Mouse (Mus musculus): ENCODE data around the gene Cd274. TPM values are rescaled to one million over a fixed set of nuclear protein-coding genes. Genes with fewer than 3 reads are reported as not detected.

Gene Cd274
- 1.2 and 2.0 TPM in 2 replicates for total RNA-seq (2014; rRNA removed)
- 0.42 and 0.79 TPM in 2 replicates for polyA plus RNA-seq (2015; fragmentation: Nextera tagmentation; extraction: Ambion mirVana)

GRCm38 (mm10) chr19:29366969-29367622, at the start of gene Cd274, which contains the start of gene Plgrkt:
TSS of gene Cd274 (plus strand) at chr19:29367455.
TSS of gene Plgrkt (minus strand) at chr19:29367390.
- H3K9ac ChIP-seq, result peak within 1 kb of the TSS; percentile 46
- H3K9me3 ChIP-seq (ENCODE audit: low read length), result no peaks in the 10 kb centered on the region
- peak within 1 kb of the TSS; percentile 46 for H3K4me3 ChIP-seq (ENCODE audit: low read depth, low read length)
- no peaks in the 10 kb centered on the region for H3K36me3 ChIP-seq (ENCODE audit: insufficient read depth)
- TF ChIP-seq CTCF (IDR thresholded peaks at IDR 0.05; ENCODE audit: low read depth), result no peak
- peak within 1 kb of the TSS; percentile 80 for H3K4me2 ChIP-seq (ENCODE audit: low read depth)
- ATAC-seq (peak; percentile 49; the same call in 1 of the 2 replicates), DNase-seq (peak; percentile 41)
- peaks cover 12% of the 10 kb centered on the region; the same call in 1 of the 2 replicates for H3K4me1 ChIP-seq (ENCODE audit: insufficient read depth)
- 3% methylated on average over 26 of the region's 26 CpGs for WGBS
- H3K27ac ChIP-seq (ENCODE audit: low read depth, low read length), result no peak within 1 kb of the TSS
- H3K27me3 ChIP-seq (ENCODE audit: insufficient read depth, low read length), result no peaks in the 10 kb centered on the region

- no peak overlapping the region for H3K4me2 ChIP-seq (ENCODE audit: low read depth)
- no peaks in the 10 kb centered on the region for H3K9me3 ChIP-seq (ENCODE audit: low read length)
- H3K27me3 ChIP-seq (ENCODE audit: insufficient read depth, low read length), result no peaks in the 10 kb centered on the region
- no peaks in the 10 kb centered on the region for H3K36me3 ChIP-seq (ENCODE audit: insufficient read depth)
- 80% methylated on average over 8 of the region's 8 CpGs for WGBS
- H3K4me3 ChIP-seq (ENCODE audit: low read depth, low read length), result no peak overlapping the region
- no peaks in the 10 kb centered on the region for H3K4me1 ChIP-seq (ENCODE audit: insufficient read depth)
- no peak overlapping the region for H3K9ac ChIP-seq
- H3K27ac ChIP-seq (ENCODE audit: low read depth, low read length), result no peak overlapping the region
- DNase-seq, result no peak
- no peak for TF ChIP-seq CTCF (IDR thresholded peaks at IDR 0.05; ENCODE audit: low read depth)
- no peak for ATAC-seq
Observed at GRCm38 (mm10) chr19:29323416-29324049, 43.7 kb upstream of the Cd274 start.

GRCm38 (mm10) chr19:29325053-29325851, 42.0 kb upstream of the Cd274 start, which contains the start of gene Insl6:
TSS of gene Insl6 (minus strand) at chr19:29325356.
- Histone ChIP-seq H3K4me1 (ENCODE audit: insufficient read depth) (no peaks in the 10 kb centered on the region), H3K27ac (ENCODE audit: low read depth, low read length) (no peak within 1 kb of the TSS), H3K27me3 (ENCODE audit: insufficient read depth, low read length) (no peaks in the 10 kb centered on the region), H3K9me3 (ENCODE audit: low read length) (no peaks in the 10 kb centered on the region), H3K4me3 (ENCODE audit: low read depth, low read length) (peak within 1 kb of the TSS; percentile 29), H3K4me2 (ENCODE audit: low read depth) (peak within 1 kb of the TSS; percentile 59), H3K9ac (no peak within 1 kb of the TSS), H3K36me3 (ENCODE audit: insufficient read depth) (no peaks in the 10 kb centered on the region)
- DNase-seq (no peak), ATAC-seq (peak; percentile 69; the same call in 1 of the 2 replicates)
- no peak for TF ChIP-seq CTCF (IDR thresholded peaks at IDR 0.05; ENCODE audit: low read depth)
- 6% methylated on average over 26 of the region's 31 CpGs for WGBS

GRCm38 (mm10) chr19:29325852-29326180, 41.4 kb upstream of the Cd274 start:
- ATAC-seq (no peak), DNase-seq (no peak)
- Histone ChIP-seq H3K4me3 (ENCODE audit: low read depth, low read length) (no peak overlapping the region), H3K4me1 (ENCODE audit: insufficient read depth) (no peaks in the 10 kb centered on the region), H3K27me3 (ENCODE audit: insufficient read depth, low read length) (no peaks in the 10 kb centered on the region), H3K27ac (ENCODE audit: low read depth, low read length) (no peak overlapping the region), H3K9me3 (ENCODE audit: low read length) (no peaks in the 10 kb centered on the region), H3K4me2 (ENCODE audit: low read depth) (no peak overlapping the region; the same call in 1 of the 2 replicates), H3K9ac (no peak overlapping the region), H3K36me3 (ENCODE audit: insufficient read depth) (no peaks in the 10 kb centered on the region)
- 73% methylated on average over 9 of the region's 9 CpGs for WGBS
- no peak for TF ChIP-seq CTCF (IDR thresholded peaks at IDR 0.05; ENCODE audit: low read depth)

GRCm38 (mm10) chr19:29326396-29326795, 40.9 kb upstream of the Cd274 start:
- Histone ChIP-seq H3K27me3 (ENCODE audit: insufficient read depth, low read length) (no peaks in the 10 kb centered on the region), H3K27ac (ENCODE audit: low read depth, low read length) (no peak overlapping the region), H3K4me1 (ENCODE audit: insufficient read depth) (no peaks in the 10 kb centered on the region), H3K9me3 (ENCODE audit: low read length) (no peaks in the 10 kb centered on the region), H3K36me3 (ENCODE audit: insufficient read depth) (no peaks in the 10 kb centered on the region), H3K4me2 (ENCODE audit: low read depth) (no peak overlapping the region), H3K9ac (no peak overlapping the region), H3K4me3 (ENCODE audit: low read depth, low read length) (no peak overlapping the region)
- DNase-seq (no peak), ATAC-seq (no peak)
- 68% methylated on average over 4 of the region's 4 CpGs for WGBS
- TF ChIP-seq CTCF (IDR thresholded peaks at IDR 0.05; ENCODE audit: low read depth), result no peak

GRCm38 (mm10) chr19:29326822-29327552, 40.3 kb upstream of the Cd274 start:
- DNase-seq, result no peak
- Histone ChIP-seq H3K9ac (no peak overlapping the region), H3K4me1 (ENCODE audit: insufficient read depth) (no peaks in the 10 kb centered on the region), H3K36me3 (ENCODE audit: insufficient read depth) (no peaks in the 10 kb centered on the region), H3K27ac (ENCODE audit: low read depth, low read length) (no peak overlapping the region), H3K27me3 (ENCODE audit: insufficient read depth, low read length) (no peaks in the 10 kb centered on the region), H3K4me2 (ENCODE audit: low read depth) (no peak overlapping the region), H3K9me3 (ENCODE audit: low read length) (no peaks in the 10 kb centered on the region), H3K4me3 (ENCODE audit: low read depth, low read length) (no peak overlapping the region)
- TF ChIP-seq CTCF (IDR thresholded peaks at IDR 0.05; ENCODE audit: low read depth), result no peak
- no peak for ATAC-seq
- WGBS, result 59% methylated on average over 13 of the region's 13 CpGs
